Mouse (Mus musculus) ES-Bruce4 (cell line): Measurements from ENCODE around the gene Rai1.

Experiments
- CTCF ChIP-seq: IDR thresholded peaks from one replicate; pipeline ENCODE4 v1.8.1; 2011; ENCODE audit warnings: low read depth, low read length
- EP300 ChIP-seq: IDR thresholded peaks from 2 replicates; pipeline ENCODE4 v1.6.1; 2011; ENCODE audit warnings: low read depth, low read length; ENCODE audit not compliant: insufficient read depth
- POLR2A ChIP-seq: IDR thresholded peaks from one replicate; pipeline ENCODE4 v1.8.1; 2011; ENCODE audit warnings: low read length; ENCODE audit not compliant: insufficient read depth

- TF ChIP-seq CTCF (no peak), EP300 (no peak), POLR2A (no peak)
Observed at GRCm38 (mm10) chr11:60111576-60111975, 6.8 kb downstream of the Rai1 start.
